Mouse (Mus musculus): ENCODE data around the gene Rnf207. TPM values are rescaled to one million over a fixed set of nuclear protein-coding genes. Genes with fewer than 3 reads are reported as not detected.

The Rnf207 gene
- polyA plus RNA-seq, 1 experiment = not detected

DNA sequence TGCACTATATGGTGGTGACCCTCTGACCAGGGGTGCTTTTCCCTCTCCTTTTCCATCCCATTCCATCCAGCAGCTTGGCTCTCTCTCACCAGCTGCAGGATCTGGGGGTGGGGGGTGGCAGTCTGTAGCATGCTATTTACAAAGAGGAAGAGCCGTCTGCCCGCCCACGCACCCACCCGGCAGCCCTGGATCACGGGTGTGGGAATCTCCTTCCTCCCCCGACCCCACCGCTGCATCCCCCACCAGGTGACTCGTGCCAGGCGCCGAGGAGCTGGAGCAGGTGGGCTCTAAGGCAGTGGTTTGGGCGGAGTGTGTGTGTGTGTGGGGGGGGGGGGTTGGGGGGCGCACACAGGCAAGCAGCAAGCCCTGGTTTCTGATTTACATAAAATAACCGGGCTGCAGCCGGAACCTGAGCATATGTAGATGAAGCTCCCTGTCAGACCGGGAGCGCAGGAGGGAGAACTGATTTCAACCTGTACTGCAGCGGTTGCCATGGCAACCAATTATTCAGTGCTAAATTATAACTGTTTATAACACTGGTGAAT lies 31.1 kb upstream of the Rnf207 start:
- H3K4me3 ChIP-seq (ENCODE audit: insufficient read depth, low read length) = no peak overlapping the region; the same call in 1 of the 2 replicates
- peaks cover 23% of the 10 kb centered on the region for H3K4me1 ChIP-seq (ENCODE audit: control insufficient read depth, insufficient read depth, low read length)
- no peak for TF ChIP-seq CTCF (IDR thresholded peaks at IDR 0.05; ENCODE audit: low read depth, low read length)
- TF ChIP-seq POLR2A (IDR thresholded peaks at IDR 0.05; ENCODE audit: borderline replicate concordance, low read depth, low read length) = no peak
- H3K27ac ChIP-seq (ENCODE audit: insufficient read depth, low read depth, low read length) = no peak overlapping the region

DNA sequence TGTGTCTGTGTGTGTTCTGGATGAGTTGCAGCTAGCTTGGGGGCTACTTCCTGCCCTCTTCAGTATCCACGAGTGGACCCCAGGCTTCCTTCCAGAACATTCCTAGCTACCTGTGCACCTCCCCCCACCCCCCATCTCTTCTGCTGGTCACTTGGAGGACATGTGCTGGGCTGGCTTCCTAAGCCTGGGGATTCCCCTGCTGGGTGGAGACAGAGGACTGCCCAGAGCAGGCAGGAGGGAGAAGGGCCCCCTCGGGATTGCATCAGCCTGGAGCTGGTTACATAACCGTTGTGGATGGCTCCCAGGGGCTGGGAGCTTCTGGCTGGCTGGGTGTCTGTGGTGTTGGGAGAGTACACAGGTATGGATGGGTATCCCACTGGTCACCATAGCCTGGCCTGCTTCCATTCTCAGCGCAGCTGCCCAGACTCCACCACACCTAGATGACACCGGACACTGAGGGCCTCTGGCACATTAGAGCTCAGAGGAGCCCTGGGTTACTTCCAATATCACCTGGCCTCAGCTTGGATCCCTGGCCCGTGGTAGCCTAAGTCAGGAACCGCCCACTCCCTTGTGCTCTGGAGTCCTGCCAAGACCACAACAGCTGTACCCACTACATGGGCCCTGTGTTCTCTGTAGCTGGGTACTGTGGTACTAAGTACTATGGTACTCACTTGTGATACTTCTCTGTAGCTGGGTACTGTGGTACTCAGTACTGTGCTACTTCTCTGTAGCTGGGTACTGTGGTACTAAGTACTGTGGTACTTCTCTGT lies 26.5 kb upstream of the Rnf207 start:
- Histone ChIP-seq H3K4me3 (ENCODE audit: insufficient read depth, low read length) (no peak overlapping the region), H3K4me1 (ENCODE audit: control insufficient read depth, insufficient read depth, low read length) (peaks cover 18% of the 10 kb centered on the region), H3K27ac (ENCODE audit: insufficient read depth, low read depth, low read length) (no peak overlapping the region)
- TF ChIP-seq CTCF (IDR thresholded peaks at IDR 0.05; ENCODE audit: low read depth, low read length) (no peak), POLR2A (IDR thresholded peaks at IDR 0.05; ENCODE audit: borderline replicate concordance, low read depth, low read length) (no peak)

GRCm38 (mm10) chr4:152344651-152345050 lies 25.9 kb upstream of the Rnf207 start:
- H3K4me3 ChIP-seq (ENCODE audit: insufficient read depth, low read length) = no peak overlapping the region
- TF ChIP-seq POLR2A (IDR thresholded peaks at IDR 0.05; ENCODE audit: borderline replicate concordance, low read depth, low read length) (no peak), CTCF (IDR thresholded peaks at IDR 0.05; ENCODE audit: low read depth, low read length) (no peak)
- no peak overlapping the region for H3K27ac ChIP-seq (ENCODE audit: insufficient read depth, low read depth, low read length)
- peaks cover 15% of the 10 kb centered on the region for H3K4me1 ChIP-seq (ENCODE audit: control insufficient read depth, insufficient read depth, low read length)

- Histone ChIP-seq H3K4me1 (ENCODE audit: control insufficient read depth, insufficient read depth, low read length) (peaks cover 14% of the 10 kb centered on the region), H3K4me3 (ENCODE audit: insufficient read depth, low read length) (no peak overlapping the region), H3K27ac (ENCODE audit: insufficient read depth, low read depth, low read length) (no peak overlapping the region)
- TF ChIP-seq POLR2A (IDR thresholded peaks at IDR 0.05; ENCODE audit: borderline replicate concordance, low read depth, low read length) (no peak), CTCF (IDR thresholded peaks at IDR 0.05; ENCODE audit: low read depth, low read length) (peak; percentile 88)
Observed at GRCm38 (mm10) chr4:152343296-152343695, 24.5 kb upstream of the Rnf207 start.

GRCm38 (mm10) chr4:152340584-152341284 lies 21.9 kb upstream of the Rnf207 start:
- H3K4me3 ChIP-seq (ENCODE audit: insufficient read depth, low read length) = no peak overlapping the region
- H3K27ac ChIP-seq (ENCODE audit: insufficient read depth, low read depth, low read length) = no peak overlapping the region
- no peak for TF ChIP-seq POLR2A (IDR thresholded peaks at IDR 0.05; ENCODE audit: borderline replicate concordance, low read depth, low read length)
- TF ChIP-seq CTCF (IDR thresholded peaks at IDR 0.05; ENCODE audit: low read depth, low read length) = no peak
- peaks cover 12% of the 10 kb centered on the region for H3K4me1 ChIP-seq (ENCODE audit: control insufficient read depth, insufficient read depth, low read length)

GRCm38 (mm10) chr4:152339293-152339790 lies 20.5 kb upstream of the Rnf207 start:
- H3K4me3 ChIP-seq (ENCODE audit: insufficient read depth, low read length) = peak overlapping the region; percentile 29; the same call in 1 of the 2 replicates
- TF ChIP-seq POLR2A (IDR thresholded peaks at IDR 0.05; ENCODE audit: borderline replicate concordance, low read depth, low read length) = no peak
- no peak for TF ChIP-seq CTCF (IDR thresholded peaks at IDR 0.05; ENCODE audit: low read depth, low read length)
- H3K4me1 ChIP-seq (ENCODE audit: control insufficient read depth, insufficient read depth, low read length) = no peaks in the 10 kb centered on the region
- no peak overlapping the region for H3K27ac ChIP-seq (ENCODE audit: insufficient read depth, low read depth, low read length)

DNA sequence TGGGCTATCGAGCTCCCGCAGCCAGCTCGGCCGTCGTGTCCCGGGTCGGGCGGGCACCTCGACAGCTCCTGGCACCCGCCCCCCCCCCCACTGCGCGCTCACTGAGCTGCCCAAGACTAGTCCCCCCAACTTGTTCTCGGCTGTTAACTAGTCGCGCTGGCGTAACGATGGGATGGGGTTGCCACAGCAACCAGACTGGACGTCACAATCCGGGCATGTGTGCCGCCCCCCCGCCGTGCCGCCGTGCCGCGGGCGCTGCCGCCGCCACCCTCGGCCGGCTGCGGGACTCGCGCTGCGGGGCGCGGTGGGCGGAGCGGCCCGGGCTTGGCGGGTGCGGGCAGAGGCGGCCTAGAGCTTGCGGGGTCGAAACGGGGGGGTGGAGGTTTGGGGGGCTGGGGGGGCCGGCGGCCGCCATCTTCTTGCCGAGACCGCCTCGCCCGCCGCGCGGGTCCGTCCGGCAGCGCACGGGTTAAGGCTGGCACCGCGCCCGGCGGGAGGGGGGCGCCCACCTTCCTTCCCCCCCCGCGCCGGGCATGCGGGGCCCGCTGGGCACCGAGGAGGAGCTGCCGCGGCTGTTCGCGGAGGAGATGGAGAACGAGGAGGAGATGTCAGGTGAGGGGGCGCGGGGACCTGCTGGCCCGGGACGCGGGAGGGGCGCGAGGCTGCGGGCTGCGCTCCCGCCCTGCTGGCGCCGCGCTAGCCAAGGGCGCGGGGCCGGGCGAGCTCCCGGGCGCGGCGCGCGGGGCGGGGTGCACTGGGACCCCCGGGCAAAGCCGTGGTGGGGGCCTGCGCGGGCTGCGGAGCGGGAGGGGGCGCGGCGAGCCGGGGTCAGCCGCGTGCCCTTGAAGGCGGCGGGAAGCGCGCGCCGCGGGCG lies 19.9 kb upstream of the Rnf207 start, which contains the start of gene Chd5:
Chd5 (plus strand) TSS at position 233 of the 874 bp plus-strand sequence.
- Histone ChIP-seq H3K4me1 (ENCODE audit: control insufficient read depth, insufficient read depth, low read length) (no peaks in the 10 kb centered on the region), H3K27ac (ENCODE audit: insufficient read depth, low read depth, low read length) (no peak within 1 kb of the TSS), H3K4me3 (ENCODE audit: insufficient read depth, low read length) (peak within 1 kb of the TSS; percentile 29; the same call in 1 of the 2 replicates)
- no peak for TF ChIP-seq CTCF (IDR thresholded peaks at IDR 0.05; ENCODE audit: low read depth, low read length)
- TF ChIP-seq POLR2A (IDR thresholded peaks at IDR 0.05; ENCODE audit: borderline replicate concordance, low read depth, low read length) = no peak

- H3K4me3 ChIP-seq (ENCODE audit: insufficient read depth, low read length) = no peak overlapping the region
- TF ChIP-seq CTCF (IDR thresholded peaks at IDR 0.05; ENCODE audit: low read depth, low read length) = no peak
- no peak for TF ChIP-seq POLR2A (IDR thresholded peaks at IDR 0.05; ENCODE audit: borderline replicate concordance, low read depth, low read length)
- H3K4me1 ChIP-seq (ENCODE audit: control insufficient read depth, insufficient read depth, low read length) = no peaks in the 10 kb centered on the region
- no peak overlapping the region for H3K27ac ChIP-seq (ENCODE audit: insufficient read depth, low read depth, low read length)
Observed at GRCm38 (mm10) chr4:152337772-152338171, 19.0 kb upstream of the Rnf207 start.

DNA sequence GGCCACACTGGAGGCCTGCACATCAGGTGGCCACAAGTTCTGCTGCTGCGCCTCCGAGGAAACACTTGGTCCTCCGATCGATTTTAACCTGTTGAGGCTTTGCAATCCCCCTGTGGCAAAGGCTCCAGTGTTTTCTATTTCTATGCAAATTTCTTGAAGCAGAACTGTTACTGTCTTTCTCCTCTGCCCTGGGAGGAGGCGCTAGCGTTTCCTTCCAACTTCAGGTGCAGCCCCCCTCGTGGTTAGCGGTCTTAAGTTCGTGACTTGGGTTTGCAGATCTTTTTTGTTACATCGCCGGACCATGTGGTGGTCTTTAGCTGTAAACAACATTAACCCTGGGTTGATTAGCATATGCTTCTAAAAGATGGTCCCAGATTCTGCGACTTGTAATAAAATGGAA lies 14.8 kb upstream of the Rnf207 start:
- H3K4me1 ChIP-seq (ENCODE audit: control insufficient read depth, insufficient read depth, low read length) = no peaks in the 10 kb centered on the region
- no peak overlapping the region for H3K4me3 ChIP-seq (ENCODE audit: insufficient read depth, low read length)
- TF ChIP-seq POLR2A (IDR thresholded peaks at IDR 0.05; ENCODE audit: borderline replicate concordance, low read depth, low read length) (no peak), CTCF (IDR thresholded peaks at IDR 0.05; ENCODE audit: low read depth, low read length) (no peak)
- no peak overlapping the region for H3K27ac ChIP-seq (ENCODE audit: insufficient read depth, low read depth, low read length)

Measured in bone marrow macrophage, adult 2 months (primary cell).